Mouse (Mus musculus) CD4-positive helper T cell, adult 2 months (primary cell): Measurements from ENCODE around the gene Mrm3.
A peak's percentile ranks its signal among the peaks of the same experiment; 100 is the strongest.

Experiments used
- DNase-seq: peaks from one replicate; pipeline ENCODE4 v3.0.0-alpha.2; 2012; ENCODE audit warnings: low read depth, missing footprints, low spot score

Gene Mrm3

DNA sequence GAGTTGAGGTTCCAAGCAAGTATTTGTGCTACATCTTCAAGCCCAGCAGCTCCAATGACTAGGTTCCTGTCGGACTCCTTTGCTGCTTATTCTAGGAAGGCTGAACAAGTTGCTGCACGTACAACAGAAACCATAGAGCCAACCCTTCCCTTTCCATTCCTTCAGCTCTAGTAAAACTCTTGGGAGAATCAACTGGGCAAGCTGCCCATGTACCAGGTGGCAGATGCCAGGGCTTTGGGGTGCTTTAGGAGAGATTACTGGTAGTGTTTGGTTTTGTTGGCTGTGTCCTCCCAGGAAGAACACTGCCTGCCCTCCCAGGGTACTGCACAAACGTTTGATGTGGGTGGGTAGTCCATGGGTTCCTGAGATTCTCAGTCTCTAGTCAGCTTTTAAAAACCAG is 8.5 kb downstream of the Mrm3 start:
- DNase-seq, result no peak

- DNase-seq, result peak; percentile 81
These were observed 9.8 kb downstream of the Mrm3 start for GRCm38 (mm10) chr11:76253145-76253917.

- no peak for DNase-seq
These were observed 10.4 kb downstream of the Mrm3 start for GRCm38 (mm10) chr11:76253918-76254264.

DNA sequence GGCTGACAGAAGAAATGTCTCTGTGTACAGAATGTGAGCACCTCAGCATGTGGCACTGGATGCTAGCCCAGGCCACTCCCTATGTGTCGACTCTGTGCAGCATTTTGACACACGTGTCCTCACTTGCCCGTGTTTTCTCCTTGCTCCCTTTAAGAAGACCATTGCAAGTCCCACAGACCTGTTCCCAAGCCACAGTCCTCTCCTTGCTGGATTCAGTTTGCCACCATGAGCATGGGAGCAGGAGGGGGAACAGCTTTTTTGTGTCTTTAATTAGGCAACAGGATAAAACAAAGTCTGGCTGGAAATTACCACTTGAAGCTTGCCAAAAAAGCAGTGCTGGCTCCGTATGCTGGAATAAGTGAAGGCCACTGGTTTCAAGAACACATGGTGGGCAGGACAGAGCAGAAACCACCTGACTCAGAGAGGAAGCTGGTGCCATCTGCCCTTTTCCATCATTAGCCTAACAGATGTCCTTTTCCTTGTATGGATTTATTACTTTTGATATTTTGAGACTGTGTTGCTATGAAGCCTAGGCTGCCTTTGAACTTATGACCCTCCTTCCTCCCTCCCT is 12.0 kb downstream of the Mrm3 start:
- DNase-seq, result no peak

GRCm38 (mm10) chr11:76256129-76256528 is 12.6 kb downstream of the Mrm3 start:
- no peak for DNase-seq

GRCm38 (mm10) chr11:76257386-76257785 is 13.9 kb downstream of the Mrm3 start:
- no peak for DNase-seq

GRCm38 (mm10) chr11:76258511-76258910 is 15.0 kb downstream of the Mrm3 start:
- DNase-seq, result no peak

- no peak for DNase-seq
These were observed 16.9 kb downstream of the Mrm3 start for GRCm38 (mm10) chr11:76260208-76261050.

DNA sequence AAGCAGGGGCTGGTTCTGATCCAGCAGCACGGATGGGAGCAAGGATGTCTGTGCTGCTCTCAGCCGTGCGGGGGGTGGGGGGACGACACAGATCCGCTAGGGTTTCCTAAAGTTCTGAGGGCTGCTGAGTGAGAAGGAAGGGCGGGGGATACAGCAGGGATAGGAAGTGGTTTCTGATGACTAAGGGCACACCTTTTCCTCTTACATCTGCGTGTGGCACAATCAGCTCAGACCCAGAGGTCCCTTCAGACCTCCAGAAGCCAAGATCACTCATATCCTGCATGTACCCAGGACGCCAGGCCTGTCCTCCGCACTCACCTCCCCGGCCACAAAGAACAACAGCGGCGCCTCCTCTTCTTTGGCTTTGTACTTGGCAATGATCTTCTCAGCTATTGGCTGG is 17.7 kb downstream of the Mrm3 start:
- DNase-seq, result peak; percentile 70

DNA sequence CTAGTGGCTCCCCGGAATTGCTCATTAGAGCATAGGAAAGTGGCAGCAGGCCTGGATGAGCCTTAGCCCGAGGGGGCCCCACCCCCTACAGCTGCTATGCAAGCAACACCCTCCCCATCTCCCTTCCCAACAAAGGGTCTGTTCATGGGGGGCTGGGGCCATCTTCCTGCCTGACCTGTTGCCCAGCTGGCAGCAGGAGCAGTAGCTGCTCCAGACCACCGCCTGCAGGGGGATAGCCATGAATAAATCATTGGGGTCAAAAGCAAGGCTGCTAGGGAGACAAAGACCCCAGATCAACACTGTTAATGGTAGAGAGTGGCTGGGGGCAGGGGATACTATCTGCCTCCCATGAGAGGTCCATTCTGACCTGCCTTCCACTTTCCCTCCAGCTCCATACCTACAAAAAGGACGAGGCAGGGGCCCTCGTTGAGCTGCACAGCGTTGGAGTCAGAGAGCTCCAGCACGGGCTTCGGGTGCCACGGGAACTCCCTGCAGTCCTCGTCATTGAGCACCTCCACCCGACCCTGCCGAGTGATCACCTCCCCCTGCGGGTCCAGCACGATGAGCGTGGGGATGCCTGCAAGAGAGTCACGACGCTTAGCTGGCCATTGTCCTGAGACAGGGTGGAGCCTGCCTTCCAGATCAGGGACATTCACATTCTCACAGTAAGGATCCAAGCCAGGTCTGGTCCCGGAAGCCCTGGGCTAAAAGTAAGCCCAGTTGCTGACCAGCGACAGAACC is 19.3 kb downstream of the Mrm3 start:
- no peak for DNase-seq

DNA sequence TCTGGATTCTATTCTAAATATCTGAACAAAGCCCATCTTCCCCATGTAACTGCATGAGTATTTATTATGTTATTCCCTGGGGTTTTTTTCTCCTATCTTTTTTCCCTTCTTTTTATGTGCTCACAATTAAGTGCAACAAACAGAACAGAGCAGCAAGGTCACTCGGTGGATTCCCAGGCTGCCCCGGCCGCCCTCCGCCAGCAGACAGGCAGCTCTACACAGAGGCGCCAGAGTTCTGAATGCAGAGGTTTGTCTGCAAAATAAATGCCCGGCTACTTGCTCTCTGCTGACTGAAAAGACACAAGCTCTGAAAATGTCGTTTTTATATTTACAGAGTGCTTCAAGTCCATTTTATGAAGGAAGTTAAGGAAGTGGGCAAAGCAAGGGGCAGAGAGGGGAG is 24.0 kb downstream of the Mrm3 start:
- no peak for DNase-seq

- DNase-seq, result no peak
These were observed 24.5 kb downstream of the Mrm3 start for GRCm38 (mm10) chr11:76268001-76268459.

- DNase-seq, result no peak
These were observed 25.1 kb downstream of the Mrm3 start for GRCm38 (mm10) chr11:76268521-76269065.

- no peak for DNase-seq
These were observed 28.9 kb downstream of the Mrm3 start for GRCm38 (mm10) chr11:76272440-76272839.

GRCm38 (mm10) chr11:76278960-76279852 is 35.7 kb downstream of the Mrm3 start:
- DNase-seq, result no peak

- DNase-seq, result no peak
These were observed 36.5 kb downstream of the Mrm3 start for GRCm38 (mm10) chr11:76279971-76280370.

- no peak for DNase-seq
These were observed 40.3 kb downstream of the Mrm3 start for GRCm38 (mm10) chr11:76283841-76284240.

DNA sequence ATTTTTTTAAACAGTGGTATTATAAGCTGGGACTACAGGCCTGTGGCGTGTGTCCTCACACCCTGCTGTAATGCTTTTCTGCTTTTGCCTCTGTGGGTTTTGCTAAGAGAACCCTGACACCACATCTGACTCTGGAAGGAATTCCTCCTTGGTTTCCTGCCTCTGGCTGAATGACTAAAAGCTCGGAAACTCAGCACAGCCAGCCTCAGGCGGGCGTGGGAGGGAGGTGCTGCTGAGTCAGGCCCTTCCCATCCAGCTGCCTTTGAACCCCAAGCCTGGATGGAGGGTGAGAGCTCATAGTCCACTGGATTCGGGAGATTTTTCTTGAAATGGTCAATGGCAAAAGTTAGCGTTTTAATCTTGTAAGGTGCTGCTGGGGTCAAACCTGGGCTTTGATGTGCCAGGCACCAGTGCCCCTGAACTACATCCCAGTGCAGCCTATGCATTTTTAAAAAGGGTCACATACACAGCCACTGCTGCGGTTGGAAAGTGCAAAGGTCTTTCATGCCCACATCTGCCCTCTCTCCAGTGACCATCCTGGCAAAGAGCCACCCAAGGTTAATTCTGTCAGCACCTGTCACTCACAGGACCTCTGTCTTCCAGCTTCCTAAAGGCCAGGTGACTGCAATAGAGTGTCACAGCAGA is 42.0 kb downstream of the Mrm3 start:
- no peak for DNase-seq

- DNase-seq, result no peak
These were observed 43.1 kb downstream of the Mrm3 start for GRCm38 (mm10) chr11:76286534-76287126.

GRCm38 (mm10) chr11:76287301-76287700 is 43.8 kb downstream of the Mrm3 start:
- DNase-seq, result no peak
